Mouse (Mus musculus) induced T-regulatory cell, adult 2 months (primary cell): ENCODE results near the gene Msh4.
"Not testable (repeated sequence)": the region's sequence is repeated elsewhere in the genome, so short reads cannot be mapped to it uniquely, and the experiment has no call there.

Experiments used
- DNase-seq: peaks from one replicate; pipeline ENCODE4 v3.0.0-alpha.2; 2012; ENCODE audit warnings: low read depth

Msh4 gene

DNA sequence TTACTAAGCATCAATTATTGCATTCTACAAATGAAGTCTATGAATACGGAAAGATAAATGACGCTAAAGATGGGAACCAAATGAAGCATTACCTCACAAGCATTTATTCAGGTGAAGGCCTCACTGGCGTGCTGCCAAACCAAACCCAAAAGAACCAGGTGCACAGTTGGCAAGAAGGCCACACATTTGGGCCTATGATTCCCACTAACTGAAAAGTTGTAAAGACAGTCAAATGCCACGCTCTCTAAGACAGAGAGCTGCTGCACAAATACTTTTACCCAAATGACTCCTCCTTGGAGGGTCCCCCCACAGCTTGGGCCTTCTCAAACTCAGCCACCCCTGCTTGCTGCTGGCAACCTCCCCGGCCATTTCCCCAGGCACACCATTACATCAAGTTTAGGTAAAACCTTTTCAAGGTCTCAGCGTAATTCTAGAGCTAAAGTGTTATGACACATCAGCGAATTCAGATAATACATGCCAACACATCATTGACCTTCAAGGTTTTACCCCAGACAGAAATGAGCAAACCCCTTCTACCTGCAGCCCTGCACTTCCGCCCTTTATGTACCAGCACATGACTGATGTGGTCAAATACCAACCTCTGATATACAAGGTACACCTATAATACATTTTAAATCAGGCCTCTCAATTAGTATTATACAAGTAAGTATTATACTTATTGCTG, 5.4 kb upstream of the Msh4 start:
- peak; percentile 64 for DNase-seq

DNA sequence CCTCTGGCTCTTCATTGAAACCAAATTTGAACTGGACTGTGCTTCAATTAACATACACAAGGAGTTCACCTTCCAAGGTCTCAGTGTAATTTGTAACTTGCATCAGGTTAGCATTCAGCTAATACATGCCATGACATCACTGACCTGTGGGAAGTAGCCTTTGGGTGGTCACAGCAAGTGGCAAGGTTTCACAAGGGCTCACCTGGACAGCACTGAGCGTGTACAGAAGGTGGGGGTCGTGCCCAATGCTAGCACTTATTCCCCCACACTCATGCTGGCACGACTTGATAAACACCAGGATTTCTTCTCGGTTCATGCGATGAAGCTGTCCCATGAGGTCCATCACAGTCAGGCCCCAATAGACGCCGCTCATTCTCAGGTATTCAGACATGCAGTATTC, 4.6 kb upstream of the Msh4 start:
- no peak for DNase-seq

DNA sequence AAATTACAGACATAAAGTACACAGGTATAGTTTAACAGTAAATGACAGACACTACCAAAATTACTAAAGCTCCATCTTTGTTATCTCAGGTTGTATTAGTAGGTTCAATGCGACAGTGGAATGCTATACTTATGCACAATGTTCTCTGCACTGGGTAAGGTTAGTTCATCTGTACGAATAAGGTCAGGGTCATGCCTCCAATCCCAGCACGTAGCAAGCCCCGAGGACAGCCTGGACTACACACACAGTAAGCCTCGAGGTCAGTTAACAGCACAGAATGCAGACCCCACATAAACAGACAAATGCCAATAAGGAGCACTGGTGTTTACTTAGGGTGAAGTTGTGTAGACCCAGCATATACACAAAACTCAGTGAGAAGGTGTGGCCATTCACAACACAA, 3.0 kb upstream of the Msh4 start:
- DNase-seq = no peak

DNA sequence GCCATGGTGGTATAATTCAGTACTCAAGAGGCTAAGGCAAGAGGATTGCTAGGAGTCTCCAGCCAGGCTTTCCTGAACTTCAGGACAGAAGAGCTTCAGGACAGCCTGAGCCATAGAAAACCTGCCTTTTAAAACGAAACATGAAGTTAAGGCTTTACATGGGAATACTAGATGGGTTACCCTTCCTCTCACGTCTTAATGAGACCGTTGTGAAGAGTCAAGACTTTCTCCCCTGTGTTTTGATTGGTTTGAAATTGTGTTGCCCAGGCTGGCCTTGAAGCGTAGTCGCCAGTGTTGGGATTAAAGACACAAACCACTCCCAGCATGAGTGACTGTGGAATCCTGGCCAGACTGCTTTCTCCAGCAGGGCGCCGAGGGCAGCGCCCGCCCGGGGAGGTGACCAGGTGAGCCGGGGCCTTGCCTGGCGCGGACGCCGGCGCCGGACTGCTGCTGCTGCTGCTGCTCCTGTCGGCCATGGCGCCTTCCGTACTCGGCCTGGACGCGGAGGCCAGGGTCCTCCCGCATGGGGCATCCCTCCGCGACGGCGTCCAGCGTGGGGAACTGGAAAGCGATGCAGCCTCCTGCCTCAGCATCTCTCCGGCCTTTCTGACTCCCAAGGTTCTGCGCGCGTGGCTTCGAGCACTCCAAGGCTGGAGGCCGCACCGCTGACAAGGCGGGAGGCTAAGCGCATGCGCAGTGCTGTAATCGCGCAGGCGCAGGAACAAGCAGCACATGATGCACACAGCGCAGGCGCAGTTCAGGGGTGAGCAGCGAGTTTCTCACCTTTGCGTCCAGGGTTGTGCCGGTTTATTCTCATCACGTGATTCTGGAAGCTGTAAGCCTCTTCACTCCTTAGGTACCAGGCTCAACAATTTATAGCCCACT, 445 bp downstream of the Msh4 start:
- DNase-seq = no peak

DNA sequence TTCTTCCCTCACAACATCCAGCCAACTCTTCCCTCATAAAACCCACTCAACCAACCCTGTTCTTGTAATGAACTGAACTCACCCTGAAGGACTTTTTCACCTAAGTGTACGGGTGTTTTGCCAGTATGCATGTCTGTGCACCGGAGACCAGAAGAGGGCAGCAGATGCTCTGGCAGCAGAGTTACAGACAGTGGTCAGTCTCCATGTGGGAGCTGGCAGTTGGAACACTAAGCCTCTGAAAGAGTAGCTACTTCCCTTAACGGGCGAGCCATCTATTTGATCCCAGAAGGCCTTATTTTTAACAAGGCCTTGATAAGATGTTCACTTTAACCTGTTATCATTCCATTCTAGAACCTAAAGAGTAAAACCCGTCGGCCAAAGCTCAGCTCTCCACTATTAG, 1.4 kb downstream of the Msh4 start:
- DNase-seq = no peak

DNA sequence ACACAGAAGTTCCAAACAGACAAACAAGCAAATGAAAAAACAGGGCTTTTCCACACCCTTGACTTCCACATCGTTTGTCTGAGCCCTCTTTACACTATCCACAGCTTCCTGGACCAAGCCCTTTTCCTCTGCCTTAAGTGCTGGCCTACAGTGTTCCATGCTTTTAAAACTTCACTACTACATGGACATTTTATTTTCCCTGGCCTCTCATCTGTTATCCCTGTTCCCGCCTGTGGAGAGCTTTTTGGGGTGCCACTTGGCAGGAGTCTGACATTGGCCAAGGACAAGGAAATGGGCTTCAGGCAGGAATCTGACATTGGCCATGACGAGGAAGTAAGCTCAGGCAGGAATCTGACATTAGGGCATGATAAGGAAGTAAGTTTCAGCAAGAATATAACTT, 3.3 kb downstream of the Msh4 start:
- no peak for DNase-seq

DNA sequence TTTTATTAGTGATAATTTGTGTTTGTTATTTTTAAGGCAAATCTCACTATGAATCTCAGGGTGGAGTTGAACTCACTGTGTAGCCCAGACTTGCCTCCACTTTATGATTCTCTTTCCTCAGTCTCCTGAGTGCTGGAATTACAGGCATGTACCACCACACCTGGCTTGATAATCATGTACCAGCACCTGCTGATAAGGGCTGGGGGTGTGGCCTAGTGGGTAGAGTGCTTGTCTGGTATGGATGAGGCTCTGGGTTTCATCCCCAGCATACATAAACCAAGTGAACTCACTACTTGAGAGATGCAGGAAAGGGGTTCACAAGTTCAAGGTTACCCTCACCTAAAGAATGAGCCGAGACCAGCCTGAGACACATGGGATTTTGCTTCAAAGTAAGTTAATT, 4.0 kb downstream of the Msh4 start:
- no peak for DNase-seq

DNA sequence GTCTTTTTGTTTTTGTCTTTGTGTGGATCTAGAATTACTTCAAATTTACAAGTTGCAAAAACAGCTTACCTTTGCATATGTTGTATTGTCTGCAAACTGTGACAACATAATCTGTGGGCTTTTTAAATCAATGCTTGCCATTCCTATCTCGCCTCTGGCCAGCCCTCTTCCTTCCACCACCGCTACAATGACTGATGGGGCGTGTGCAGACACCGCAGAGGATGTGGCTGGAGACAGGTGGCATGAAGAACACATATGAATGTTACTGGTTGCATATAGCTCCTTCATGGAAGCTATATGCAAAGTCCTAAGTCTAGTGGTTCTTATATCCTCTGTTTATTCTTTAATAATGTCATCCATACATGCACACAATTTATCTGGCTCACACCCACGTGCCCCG, 8.7 kb downstream of the Msh4 start:
- no peak for DNase-seq

DNA sequence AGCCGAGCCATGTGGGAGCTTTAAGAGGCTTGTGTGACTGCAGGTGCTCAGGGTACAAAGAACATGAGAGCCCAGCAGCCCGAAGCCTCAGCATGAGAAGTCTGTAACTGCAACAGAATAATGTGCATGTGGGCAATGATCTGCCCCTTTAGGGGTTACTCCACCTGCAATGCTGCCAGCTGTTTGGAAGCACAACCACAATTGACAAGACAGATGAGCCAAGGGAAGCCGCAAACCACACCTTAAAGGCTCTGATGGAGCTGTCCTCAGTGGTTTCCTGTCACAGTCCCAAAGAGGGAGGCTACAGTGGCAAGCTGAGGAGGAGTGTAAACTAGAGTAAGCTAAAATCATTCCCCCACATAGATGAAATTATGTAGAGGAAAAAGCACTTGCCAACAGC, 10.5 kb downstream of the Msh4 start:
- DNase-seq = peak; percentile 49

DNA sequence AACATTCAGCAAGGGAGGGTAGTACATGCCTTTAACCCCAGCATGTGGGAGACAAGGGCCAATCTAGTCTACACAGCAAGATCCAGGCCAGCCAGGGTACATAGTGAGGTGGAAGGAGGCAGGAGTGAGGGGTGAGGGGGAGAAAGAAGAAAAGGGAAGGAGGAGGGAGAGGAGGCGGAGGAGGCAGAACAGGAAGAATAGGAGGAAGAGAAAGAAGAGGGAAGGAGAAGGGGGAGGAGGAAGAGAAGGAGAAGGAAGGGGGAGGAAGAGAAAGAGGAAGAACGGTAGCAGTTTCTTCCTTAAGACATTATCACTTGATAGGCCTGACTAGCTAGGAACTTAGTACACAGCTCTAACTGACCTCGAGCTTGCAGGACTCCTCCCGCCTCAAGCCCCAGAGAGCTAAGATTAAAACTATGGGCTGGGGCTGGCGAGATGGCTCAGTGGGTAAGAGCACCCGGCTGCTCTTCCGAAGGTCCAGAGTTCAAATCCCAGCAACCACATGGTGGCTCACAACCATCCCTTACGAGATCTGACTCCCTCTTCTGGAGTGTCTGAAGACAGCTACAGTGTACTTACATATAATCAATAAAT, 16.7 kb downstream of the Msh4 start:
- DNase-seq = no peak

DNA sequence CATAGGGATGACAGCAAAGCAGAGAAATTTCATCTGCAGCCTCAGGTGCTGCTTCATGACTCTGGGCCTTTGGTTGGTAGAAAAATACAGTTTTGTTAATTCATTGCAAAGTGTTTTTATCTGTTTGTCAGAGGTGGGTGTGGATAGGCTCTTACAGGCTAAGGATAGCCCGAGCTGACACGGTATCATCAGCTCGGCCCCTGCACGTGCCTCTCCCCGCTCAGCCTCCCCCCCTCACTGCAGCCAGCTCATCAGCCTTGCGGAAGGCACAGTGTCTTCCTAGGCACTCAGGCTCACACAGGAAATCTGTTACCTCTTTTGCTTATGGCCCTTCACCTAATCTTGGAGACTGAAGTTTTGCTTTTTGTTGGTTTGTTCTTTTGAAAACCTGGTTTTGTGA, 17.8 kb downstream of the Msh4 start:
- no peak for DNase-seq

DNA sequence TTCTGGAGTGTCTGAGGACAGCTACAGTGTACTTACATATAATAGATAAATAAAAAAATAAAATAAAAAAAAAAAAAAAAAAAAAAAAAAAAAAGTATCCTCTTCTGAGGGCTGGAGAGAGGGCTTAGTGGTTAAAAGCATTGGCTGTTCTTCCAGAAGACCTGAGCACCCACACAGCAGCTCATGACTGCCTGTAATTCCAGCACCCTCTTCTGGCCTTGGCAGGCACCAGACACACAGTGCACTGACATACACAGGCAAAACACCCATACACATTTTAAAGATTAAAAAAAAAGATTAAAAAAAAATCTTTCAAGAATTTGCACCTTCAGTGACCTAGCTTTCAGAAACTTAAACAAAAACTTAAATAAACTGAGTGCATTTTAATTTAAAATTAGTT, 19.6 kb downstream of the Msh4 start:
- DNase-seq = no peak

DNA sequence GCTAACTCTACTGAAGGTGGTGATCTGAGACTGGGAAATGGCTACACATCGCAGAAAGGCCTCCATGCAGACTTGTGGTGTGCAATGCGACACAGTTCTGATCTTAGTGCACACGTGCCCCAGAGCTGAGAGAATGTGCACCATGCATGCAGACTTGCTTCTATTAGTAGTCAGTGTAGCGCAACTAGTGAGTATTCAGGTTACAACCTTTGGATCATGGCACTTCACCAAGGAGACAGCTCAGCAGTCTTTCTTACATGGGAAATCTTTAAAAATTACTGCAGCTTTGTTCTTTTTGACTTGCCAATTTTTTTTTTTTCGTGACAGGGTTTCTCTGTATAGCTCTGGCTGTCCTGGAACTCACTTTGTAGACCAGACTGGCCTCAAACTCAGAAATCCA, 34.5 kb downstream of the Msh4 start:
- DNase-seq = no peak

DNA sequence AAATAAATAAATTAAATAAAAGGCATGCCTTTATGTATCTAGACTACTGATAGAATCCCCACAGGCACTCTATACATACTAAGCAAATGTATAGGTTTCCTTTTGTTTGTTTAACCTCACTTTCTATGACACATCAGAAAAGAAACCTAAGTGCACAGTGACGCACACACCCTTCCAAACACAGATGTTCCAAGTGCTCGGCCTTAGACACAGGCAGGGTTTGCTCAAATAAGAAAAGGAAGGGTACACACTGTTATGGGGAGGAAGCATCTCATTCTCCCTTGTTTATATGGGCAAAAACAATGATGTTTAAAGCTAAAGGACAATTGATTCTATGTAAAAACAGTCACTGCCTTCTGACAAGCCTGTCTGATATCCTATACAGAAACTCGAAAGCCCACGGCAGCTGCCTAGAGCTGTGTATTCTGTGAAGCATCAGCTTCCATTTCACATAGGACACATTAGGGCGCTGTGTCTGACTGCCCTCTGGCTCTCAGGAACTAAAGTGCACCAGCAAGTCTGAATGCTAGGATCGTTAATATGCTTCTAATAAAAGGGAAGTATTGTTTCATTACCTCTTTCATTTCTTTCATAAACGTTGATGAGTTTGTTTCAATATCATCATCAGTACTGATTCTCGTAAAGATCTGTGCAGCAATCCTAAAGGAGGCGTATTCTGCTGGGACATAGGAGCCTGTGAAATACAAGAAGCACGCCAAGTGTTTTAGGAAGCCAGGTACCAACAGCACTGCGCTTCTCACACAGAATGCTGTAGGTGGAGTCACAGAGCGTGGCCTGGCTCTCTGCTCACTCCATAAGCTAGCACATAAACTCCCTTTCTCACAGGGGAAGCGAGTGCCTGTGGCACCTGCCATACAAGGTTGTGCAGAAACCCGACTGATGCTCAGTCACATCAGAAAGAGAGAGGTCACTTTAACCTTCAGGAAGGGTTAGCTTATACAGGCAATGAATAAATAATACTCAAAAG, 38.5 kb downstream of the Msh4 start:
- no peak for DNase-seq

DNA sequence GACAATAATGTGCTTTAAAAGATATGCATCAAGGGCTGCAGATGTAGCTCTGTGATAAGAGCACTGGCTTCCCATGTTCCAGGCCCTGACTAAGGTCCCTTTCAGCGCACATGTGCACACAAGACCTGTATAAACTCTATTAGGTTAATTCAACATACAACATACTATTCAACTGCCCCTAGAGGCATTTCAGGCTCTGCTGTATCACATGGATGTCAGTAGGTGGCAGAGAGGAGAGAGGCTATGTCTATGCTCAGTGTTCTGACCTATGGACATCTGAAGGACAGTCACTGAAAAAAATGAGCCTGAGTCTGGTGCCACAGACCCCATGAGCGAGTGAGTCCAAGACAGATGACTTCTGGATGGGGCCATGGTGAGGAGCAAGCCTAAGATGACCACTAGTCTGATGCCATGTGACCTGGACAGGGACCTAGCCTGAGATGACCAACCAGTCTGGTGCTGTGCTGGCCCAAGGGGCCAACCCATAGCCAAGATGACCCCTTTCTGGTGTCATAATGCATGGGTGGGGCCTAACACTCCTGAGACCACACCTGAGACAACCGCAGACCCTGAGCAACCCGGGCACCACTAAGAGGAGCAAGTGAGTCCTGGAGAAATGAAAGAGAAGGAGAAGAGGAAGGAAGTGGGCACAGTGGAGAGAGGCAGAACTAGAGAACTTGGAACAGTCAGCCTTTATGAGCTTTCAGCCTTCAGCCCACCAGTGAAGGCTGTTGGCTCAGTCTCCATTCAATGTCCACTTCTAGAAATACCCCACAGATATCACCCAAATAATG, 41.1 kb downstream of the Msh4 start:
- DNase-seq = peak; percentile 4

DNA sequence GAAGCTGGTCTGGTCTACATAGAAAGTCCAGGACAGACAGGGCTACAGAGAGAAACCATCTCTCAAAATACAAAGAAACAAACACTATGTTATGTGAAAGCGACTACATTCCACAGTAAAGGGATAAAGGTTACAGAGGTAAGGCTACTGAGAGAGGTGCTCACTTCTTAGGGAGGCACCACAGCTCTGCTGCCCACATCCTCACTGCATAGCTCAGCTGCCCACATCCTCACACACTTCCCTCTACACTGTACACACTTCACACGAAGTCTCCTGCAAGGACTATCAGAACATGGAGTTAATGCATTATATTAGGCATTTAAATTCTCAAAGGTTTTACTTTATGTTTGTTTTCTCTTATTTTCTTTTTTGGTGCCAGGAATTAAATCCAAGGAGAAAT, 42.1 kb downstream of the Msh4 start:
- DNase-seq = peak; percentile 7

DNA sequence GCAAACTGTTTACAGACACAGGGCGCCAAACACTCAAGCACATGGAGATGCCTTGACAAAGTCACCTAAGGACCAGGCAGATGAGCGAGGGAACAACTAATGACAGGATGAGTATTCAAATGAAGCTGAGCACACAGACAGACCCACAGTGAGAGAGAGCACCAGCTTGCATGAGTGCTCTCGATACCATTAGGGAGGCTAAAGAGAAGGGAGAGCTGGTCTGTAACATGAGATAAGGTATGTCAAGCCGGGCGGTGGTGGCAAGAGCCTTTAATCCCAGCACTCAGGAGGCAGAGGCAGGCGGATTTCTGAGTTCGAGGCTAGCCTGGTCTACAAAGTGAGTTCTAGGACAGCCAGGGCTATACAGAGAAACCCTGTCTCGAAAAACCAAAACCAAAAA, 45.5 kb downstream of the Msh4 start:
- DNase-seq = not testable (repeated sequence)

DNA sequence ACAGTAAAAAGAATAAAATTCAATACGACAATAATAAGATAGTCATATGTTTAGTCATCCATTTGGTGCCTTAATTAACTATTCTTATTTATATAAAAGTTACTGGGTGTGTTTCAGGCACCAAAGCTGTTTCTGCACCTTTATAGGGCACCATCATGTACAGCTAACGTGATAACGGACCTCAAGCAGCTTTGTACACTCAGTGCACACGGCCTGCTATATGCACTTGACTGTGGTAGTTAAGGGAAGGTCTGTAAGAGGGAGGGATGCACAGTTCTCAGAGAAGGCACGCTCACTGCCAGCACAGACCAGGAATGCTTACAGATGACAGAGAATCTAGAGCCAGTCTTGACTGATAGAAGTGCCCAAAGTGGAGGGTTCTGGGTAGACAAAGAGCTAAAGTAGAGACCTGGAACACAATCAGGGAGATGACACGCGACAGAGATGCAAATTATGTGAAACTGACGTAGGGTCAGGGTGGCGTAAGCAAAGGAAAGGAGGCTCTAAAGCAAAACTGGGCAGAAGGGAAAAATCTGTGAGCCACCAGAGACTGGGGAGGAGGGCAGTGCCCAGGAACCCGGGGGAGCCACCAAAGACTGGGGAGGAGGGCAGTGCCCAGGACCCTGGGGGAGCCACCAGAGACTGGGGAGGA, 47.5 kb downstream of the Msh4 start:
- DNase-seq = no peak

DNA sequence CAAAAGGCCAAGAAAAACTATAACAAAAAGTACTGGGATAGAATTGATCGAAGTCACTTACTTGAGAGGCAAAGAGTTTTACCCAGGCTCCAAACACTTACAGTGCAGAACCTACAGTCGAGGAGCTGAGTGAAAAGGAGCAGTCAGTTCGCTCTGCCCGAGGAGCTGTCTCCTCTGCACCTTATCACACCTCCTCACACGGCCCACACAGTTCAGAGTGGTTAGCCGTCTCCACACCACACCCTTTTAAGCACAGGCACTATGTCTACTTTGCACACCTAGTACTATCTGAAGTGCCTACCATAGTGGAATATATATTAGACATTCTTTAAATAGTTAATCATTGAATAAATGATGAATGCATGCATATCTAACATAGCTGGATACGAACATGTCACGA, 53.7 kb downstream of the Msh4 start:
- DNase-seq = no peak

DNA sequence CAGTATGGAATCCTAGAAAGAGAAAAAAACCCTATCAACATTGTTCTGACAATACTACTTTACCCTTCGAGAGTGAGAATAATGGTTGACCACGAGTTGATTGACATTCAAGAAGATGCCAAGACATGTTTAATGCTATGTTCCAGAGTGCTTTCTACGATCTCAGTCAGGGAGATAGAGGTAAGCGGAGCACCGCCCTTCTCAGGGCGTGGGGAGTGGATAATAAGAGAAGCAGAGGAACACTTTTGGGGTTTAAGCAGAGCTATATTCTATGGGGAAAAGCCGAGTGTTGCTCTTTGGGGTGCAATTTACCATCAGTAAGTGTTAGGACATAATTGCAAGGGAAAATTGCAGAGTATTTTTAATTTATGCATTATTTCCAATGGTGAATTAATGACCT, 55.2 kb downstream of the Msh4 start:
- DNase-seq = no peak
